Mouse (Mus musculus) kidney, embryonic 15.5 days (tissue): ENCODE data around the gene Dnaja1. TPM values are rescaled to one million over a fixed set of nuclear protein-coding genes. Genes with fewer than 3 reads are reported as not detected.

ENCODE experiments used
- ATAC-seq: fragments of 200-750 bp; cut with Nextera tagmentation; replicated peaks from 2 replicates; pipeline ENCODE4 v1.8.0; 2017; ENCODE audit warnings: moderate TSS enrichment; ENCODE audit not compliant: low FRiP score
- H3K27ac ChIP-seq: fragments of 300-500 bp; sonication (generic); 2 replicates; pipeline ENCODE4 v1.5.1; 2015; ENCODE audit warnings: mild to moderate bottlenecking, inconsistent platforms
- H3K27me3 ChIP-seq: fragments of 300-500 bp; sonication (generic); 2 replicates; pipeline ENCODE4 v1.6.1; 2015; ENCODE audit warnings: inconsistent platforms
- H3K36me3 ChIP-seq: fragments of 300-500 bp; sonication (generic); 2 replicates; pipeline ENCODE4 v1.6.1; 2015; ENCODE audit warnings: inconsistent platforms
- H3K4me1 ChIP-seq: fragments of 300-500 bp; sonication (generic); 2 replicates; pipeline ENCODE4 v1.6.1; 2015; ENCODE audit warnings: inconsistent platforms
- H3K4me2 ChIP-seq: fragments of 300-500 bp; sonication (generic); 2 replicates; pipeline ENCODE4 v1.6.1; 2015; ENCODE audit warnings: moderate library complexity, mild to moderate bottlenecking, inconsistent platforms
- H3K4me3 ChIP-seq: fragments of 300-500 bp; sonication (generic); replicated peaks from 2 replicates; pipeline ENCODE4 v1.5.1; 2015; ENCODE audit warnings: mild to moderate bottlenecking, inconsistent platforms
- H3K9ac ChIP-seq: fragments of 300-500 bp; sonication (generic); 2 replicates; pipeline ENCODE4 v1.6.1; 2015; ENCODE audit warnings: mild to moderate bottlenecking, inconsistent platforms
- H3K9me3 ChIP-seq: fragments of 300-500 bp; sonication (generic); replicated peaks from 2 replicates; pipeline ENCODE4 v1.6.1; 2016; ENCODE audit warnings: inconsistent platforms
- WGBS: fragments of 180-500 bp; shearing (Covaris S2); methylation state at CpG from one replicate; pipeline ENCODE4 v1.1.7; 2015; ENCODE audit warnings: mixed read lengths; 5-methylcytosine and 5-hydroxymethylcytosine counted together
- microRNA counts: library from miRNA; unstranded; fragments of <30 nt; microRNA quantifications from one replicate; lab custom pipeline; 2016
- microRNA-seq: library from miRNA; unstranded; fragments of <30 nt; microRNA quantifications from one replicate; pipeline ENCODE4, GENCODE M21; 2016
- polyA plus RNA-seq: library from polyadenylated mRNA; unstranded; fragments of >200 nt; fragmentation: Nextera tagmentation; extraction: Ambion mirVana; gene quantifications from 2 replicates; pipeline ENCODE4 v1.2.1, GENCODE M21; 2015

The Dnaja1 gene
- polyA plus RNA-seq, 1 experiment from 2014 or later = 475 TPM

DNA sequence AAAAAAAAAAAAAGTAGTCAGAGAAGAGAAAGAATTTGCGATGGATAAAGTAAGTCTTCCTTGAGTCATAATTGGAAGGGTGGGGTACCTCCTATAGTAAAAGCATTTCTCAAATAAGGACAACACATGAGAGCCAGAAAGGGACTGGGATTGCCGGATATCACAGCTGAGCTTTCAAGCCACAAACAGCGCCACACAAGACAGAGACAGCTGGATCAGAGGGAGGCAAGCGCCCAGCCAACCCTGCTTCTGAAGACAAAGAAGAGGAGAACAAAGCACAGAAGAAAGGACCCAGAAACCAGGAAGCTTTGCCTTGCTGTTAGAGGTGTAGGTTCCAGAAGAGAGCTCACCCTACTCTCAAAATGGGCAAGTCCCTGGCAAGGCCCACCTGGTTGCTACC is 64.6 kb downstream of the Dnaja1 start:
- no peaks in the 10 kb centered on the region for H3K36me3 ChIP-seq
- H3K9ac ChIP-seq = no peak overlapping the region
- H3K4me2 ChIP-seq = no peak overlapping the region
- no peaks in the 10 kb centered on the region for H3K27me3 ChIP-seq
- no peak overlapping the region for H3K27ac ChIP-seq
- WGBS = 88% methylated on average over 4 of the region's 4 CpGs
- no peak for ATAC-seq
- peaks cover 8% of the 10 kb centered on the region for H3K4me1 ChIP-seq
- no peak overlapping the region for H3K4me3 ChIP-seq
- no peaks in the 10 kb centered on the region for H3K9me3 ChIP-seq

MicroRNA genes within 50 kb of the gene (microRNA counts, 519-probe panel; counts per million panel counts)
- 2,486 counts per million, percentile 43 among the panel's probes with 10 or more counts for microRNA mmu-miR-207 (lab: Ali Mortazavi, UCI)

Small RNAs within 50 kb of the gene (microRNA-seq; reads per million reads assigned to microRNA genes)
- not detected for gene Mir207

Other genes with a start within 250 kb of the Dnaja1 start
- 0.40 and 0.45 TPM in 2 replicates for gene Tmem215, start 250.0 kb upstream of the Dnaja1 start, polyA plus RNA-seq
- 23.9 and 30.6 TPM in 2 replicates for gene Aptx, start 19.0 kb upstream of the Dnaja1 start, polyA plus RNA-seq
- gene Smu1, start 35.8 kb downstream of the Dnaja1 start, polyA plus RNA-seq = 159 and 162 TPM in 2 replicates
- gene B4galt1, start 131.9 kb downstream of the Dnaja1 start, polyA plus RNA-seq = 46.3 and 46.4 TPM in 2 replicates
- 1.1 and 31.9 TPM in 2 replicates for gene Spink4, start 197.9 kb downstream of the Dnaja1 start, polyA plus RNA-seq
- 218 and 220 TPM in 2 replicates for gene Bag1, start 226.1 kb downstream of the Dnaja1 start, polyA plus RNA-seq
- gene Chmp5, start 226.3 kb downstream of the Dnaja1 start, polyA plus RNA-seq = 114 and 121 TPM in 2 replicates
- gene Nfx1, start 248.8 kb downstream of the Dnaja1 start, polyA plus RNA-seq = 87.3 and 87.9 TPM in 2 replicates